Mouse (Mus musculus): ENCODE measurements at regions not wholly inside any gene's neighbourhood (a gene's known extent, or its start where the extent isn't known, plus 50 kb on each side); places are given as distances from the start of the nearest gene placed in this dataset.

DNA sequence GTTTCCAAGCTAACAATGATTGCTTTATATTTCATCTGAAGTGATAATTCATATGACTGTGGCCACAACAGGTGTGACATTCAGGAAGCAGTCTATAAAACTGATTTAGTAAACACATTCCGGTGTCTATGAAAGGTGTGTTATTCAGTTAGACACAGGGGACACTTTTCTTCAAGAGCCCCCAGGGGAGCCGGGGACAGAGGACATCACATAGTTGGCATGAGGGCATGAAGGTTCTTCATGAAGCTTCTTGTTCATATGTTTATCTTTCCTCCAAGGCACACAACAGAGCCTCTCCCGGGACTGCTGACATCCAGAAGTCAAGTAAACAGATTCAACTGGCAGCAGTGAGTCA lies 102.5 kb upstream of the Cpm start:
- ATAC-seq (ENCODE audit: insufficient number of reproducible peaks, insufficient read depth, low FRiP score, low TSS enrichment), result no peak
- 81% methylated on average over 3 of the region's 3 CpGs for WGBS
- Histone ChIP-seq H3K4me1 (peaks cover 2% of the 10 kb centered on the region; the same call in 1 of the 2 replicates), H3K36me3 (no peaks in the 10 kb centered on the region), H3K9ac (no peak overlapping the region), H3K9me3 (no peaks in the 10 kb centered on the region), H3K27me3 (no peaks in the 10 kb centered on the region), H3K4me3 (no peak overlapping the region), H3K4me2 (replicated peaks) (no peak overlapping the region), H3K27ac (no peak overlapping the region)

- Histone ChIP-seq H3K9ac (no peak overlapping the region), H3K27me3 (no peaks in the 10 kb centered on the region), H3K4me3 (no peak overlapping the region), H3K4me2 (replicated peaks) (no peak overlapping the region), H3K36me3 (no peaks in the 10 kb centered on the region), H3K9me3 (no peaks in the 10 kb centered on the region), H3K27ac (no peak overlapping the region), H3K4me1 (no peaks in the 10 kb centered on the region; the same call in 1 of the 2 replicates)
- 78% methylated on average over 16 of the region's 16 CpGs for WGBS
- no peak for ATAC-seq (ENCODE audit: insufficient number of reproducible peaks, insufficient read depth, low FRiP score, low TSS enrichment)
These were observed 103.1 kb upstream of the Cpm start for GRCm38 (mm10) chr10:117526008-117526833.

DNA sequence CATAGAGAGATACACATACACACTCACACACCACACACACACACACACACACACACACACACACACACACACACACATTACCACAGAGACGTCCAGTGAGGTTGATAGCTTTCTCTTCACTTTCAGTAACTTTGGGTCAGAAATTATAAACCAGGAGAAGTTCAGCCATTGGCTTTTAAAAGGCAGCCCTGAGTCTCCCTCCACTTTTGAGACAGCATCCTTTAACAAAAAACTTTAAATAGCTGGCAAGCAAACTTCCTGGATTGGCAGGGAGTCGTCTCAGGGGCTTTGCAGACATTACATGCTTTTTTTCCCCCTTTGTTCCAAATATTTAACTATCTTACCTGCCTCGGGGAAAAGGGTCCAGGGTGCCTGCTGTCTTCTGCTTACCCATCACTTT lies 103.7 kb upstream of the Cpm start:
- Histone ChIP-seq H3K36me3 (no peaks in the 10 kb centered on the region), H3K9me3 (no peaks in the 10 kb centered on the region), H3K27ac (no peak overlapping the region), H3K27me3 (no peaks in the 10 kb centered on the region), H3K4me1 (no peaks in the 10 kb centered on the region; the same call in 1 of the 2 replicates), H3K4me3 (no peak overlapping the region), H3K9ac (no peak overlapping the region), H3K4me2 (replicated peaks) (no peak overlapping the region)
- ATAC-seq (ENCODE audit: insufficient number of reproducible peaks, insufficient read depth, low FRiP score, low TSS enrichment), result no peak
- 45% methylated on average over 3 of the region's 3 CpGs for WGBS

DNA sequence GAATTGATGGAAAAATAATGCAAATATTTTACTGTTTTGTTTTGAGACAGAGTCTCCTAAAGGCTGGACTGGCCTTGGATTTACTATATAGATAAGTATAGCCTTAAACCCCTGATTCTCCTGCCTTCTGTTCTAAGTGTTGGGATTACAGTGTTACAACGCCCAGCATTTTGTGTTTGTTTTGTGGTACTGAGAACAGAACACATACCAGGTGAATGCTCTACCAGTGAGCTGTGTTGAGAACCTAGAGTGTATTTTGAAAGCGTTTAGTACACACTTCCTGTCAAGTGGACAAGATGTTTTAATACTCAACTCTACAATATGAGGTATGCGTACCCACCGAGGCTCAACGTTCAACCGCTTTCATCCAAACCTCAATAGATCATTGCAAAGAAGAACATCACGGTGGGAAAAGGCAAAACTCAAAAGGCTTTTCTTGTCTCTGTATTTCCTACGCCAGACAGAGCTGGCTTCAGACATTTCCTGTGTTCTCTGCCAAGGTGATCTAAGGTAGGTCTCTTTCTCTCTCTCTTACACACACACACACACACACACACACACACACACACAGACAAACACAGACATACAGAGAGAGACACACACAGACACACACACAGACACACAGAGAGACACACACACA lies 104.3 kb upstream of the Cpm start:
- Histone ChIP-seq H3K9ac (no peak overlapping the region), H3K36me3 (no peaks in the 10 kb centered on the region), H3K4me2 (replicated peaks) (no peak overlapping the region), H3K27me3 (no peaks in the 10 kb centered on the region), H3K4me1 (no peaks in the 10 kb centered on the region), H3K4me3 (no peak overlapping the region), H3K27ac (no peak overlapping the region), H3K9me3 (no peaks in the 10 kb centered on the region)
- ATAC-seq (ENCODE audit: insufficient number of reproducible peaks, insufficient read depth, low FRiP score, low TSS enrichment), result no peak
- WGBS, result 76% methylated on average over 8 of the region's 8 CpGs

DNA sequence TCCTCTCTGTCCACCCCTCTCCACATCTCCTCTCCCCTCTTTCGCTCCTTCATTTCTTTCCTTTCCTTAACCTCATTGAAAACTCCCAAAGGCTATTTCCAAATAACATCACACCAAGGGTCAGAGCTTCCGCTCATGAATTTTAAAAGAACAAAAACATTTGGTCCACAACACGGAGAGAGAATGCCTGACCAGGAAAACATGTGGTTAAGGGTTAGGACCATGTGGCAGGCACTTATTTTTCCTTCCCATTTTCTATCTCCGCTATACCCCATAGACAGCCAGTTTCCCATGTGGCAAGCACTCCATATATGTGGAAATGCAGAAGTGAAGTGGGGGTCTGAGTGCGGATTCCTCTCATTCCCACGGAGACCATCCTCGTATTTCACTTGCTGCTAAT lies 105.2 kb upstream of the Cpm start:
- no peak for ATAC-seq (ENCODE audit: insufficient number of reproducible peaks, insufficient read depth, low FRiP score, low TSS enrichment)
- Histone ChIP-seq H3K9ac (no peak overlapping the region), H3K9me3 (no peaks in the 10 kb centered on the region), H3K36me3 (no peaks in the 10 kb centered on the region), H3K4me3 (no peak overlapping the region), H3K4me1 (no peaks in the 10 kb centered on the region), H3K27ac (no peak overlapping the region), H3K4me2 (replicated peaks) (no peak overlapping the region), H3K27me3 (no peaks in the 10 kb centered on the region)
- WGBS, result 79% methylated on average over 7 of the region's 7 CpGs

DNA sequence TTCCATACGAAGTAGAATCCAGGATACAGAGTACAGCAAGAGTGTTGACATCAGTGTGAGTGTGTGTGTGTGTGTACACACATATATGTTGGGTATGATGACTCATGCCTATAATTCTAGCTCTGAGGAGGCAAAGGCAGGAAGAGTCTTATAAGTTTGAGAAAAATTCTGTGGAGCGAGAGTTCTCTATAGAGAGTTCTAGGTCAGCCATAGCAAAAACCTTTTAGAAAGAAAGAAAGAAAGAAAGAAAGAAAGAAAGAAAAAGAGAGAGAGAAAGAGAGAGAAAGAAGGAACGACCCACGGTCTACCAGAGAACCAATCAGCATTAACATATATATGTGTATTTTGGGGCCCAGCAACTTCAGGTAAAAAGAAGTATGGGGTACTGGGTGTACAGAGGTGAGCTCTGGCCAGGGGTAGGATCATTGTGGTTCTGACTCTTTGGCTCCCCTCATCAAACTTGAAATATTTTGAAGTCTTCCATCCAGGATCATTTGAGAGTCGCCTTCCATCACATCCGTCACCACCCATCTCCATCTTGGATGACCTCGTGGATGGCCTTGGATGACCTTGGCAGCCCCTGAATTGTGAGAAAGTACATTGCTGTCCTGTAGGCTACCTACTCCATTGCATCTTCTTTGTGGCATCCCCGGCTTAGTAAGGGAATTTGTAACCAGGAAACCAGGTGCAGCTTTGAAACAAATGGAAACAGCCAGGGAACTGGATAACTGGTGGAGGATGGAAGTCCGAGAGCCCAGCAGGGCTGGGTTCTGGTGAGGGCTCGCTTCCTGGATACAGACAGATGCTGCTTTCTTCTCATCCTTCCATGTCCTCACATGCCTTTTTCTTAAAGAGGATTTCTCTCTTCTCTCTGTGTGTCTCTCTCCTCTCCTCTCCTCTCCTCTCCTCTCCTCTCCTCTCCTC lies 106.1 kb upstream of the Cpm start:
- Histone ChIP-seq H3K4me1 (no peaks in the 10 kb centered on the region), H3K9ac (no peak overlapping the region), H3K9me3 (no peaks in the 10 kb centered on the region), H3K4me3 (no peak overlapping the region), H3K36me3 (no peaks in the 10 kb centered on the region), H3K4me2 (replicated peaks) (no peak overlapping the region), H3K27ac (no peak overlapping the region), H3K27me3 (no peaks in the 10 kb centered on the region)
- 88% methylated on average over 10 of the region's 10 CpGs for WGBS
- ATAC-seq (ENCODE audit: insufficient number of reproducible peaks, insufficient read depth, low FRiP score, low TSS enrichment), result no peak

DNA sequence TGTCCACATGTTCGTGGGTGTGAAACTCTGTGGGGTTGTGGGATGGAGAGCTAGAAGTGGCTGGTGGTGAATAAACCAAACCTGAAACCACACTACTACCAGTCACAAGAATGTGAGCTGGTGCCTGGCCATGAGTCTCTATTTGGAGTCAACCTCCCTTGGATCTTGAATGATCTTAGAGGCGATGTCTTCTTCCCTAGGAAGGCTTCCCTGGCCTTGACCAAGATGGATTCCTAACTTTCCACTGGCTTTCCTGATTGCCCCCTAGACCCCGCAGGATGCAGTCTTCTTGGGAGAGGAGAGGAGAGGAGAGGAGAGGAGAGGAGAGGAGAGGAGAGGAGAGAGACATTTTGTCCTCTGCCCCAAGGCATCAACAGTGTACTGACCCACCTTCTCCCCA lies 106.9 kb upstream of the Cpm start:
- H3K9ac ChIP-seq, result no peak overlapping the region
- peaks cover 4% of the 10 kb centered on the region for H3K4me1 ChIP-seq
- H3K9me3 ChIP-seq, result no peaks in the 10 kb centered on the region
- no peaks in the 10 kb centered on the region for H3K27me3 ChIP-seq
- H3K36me3 ChIP-seq, result no peaks in the 10 kb centered on the region
- H3K27ac ChIP-seq, result no peak overlapping the region
- H3K4me3 ChIP-seq, result no peak overlapping the region
- no peak for ATAC-seq (ENCODE audit: insufficient number of reproducible peaks, insufficient read depth, low FRiP score, low TSS enrichment)
- WGBS, result 84% methylated on average over 3 of the region's 3 CpGs
- no peak overlapping the region for H3K4me2 ChIP-seq (replicated peaks)

DNA sequence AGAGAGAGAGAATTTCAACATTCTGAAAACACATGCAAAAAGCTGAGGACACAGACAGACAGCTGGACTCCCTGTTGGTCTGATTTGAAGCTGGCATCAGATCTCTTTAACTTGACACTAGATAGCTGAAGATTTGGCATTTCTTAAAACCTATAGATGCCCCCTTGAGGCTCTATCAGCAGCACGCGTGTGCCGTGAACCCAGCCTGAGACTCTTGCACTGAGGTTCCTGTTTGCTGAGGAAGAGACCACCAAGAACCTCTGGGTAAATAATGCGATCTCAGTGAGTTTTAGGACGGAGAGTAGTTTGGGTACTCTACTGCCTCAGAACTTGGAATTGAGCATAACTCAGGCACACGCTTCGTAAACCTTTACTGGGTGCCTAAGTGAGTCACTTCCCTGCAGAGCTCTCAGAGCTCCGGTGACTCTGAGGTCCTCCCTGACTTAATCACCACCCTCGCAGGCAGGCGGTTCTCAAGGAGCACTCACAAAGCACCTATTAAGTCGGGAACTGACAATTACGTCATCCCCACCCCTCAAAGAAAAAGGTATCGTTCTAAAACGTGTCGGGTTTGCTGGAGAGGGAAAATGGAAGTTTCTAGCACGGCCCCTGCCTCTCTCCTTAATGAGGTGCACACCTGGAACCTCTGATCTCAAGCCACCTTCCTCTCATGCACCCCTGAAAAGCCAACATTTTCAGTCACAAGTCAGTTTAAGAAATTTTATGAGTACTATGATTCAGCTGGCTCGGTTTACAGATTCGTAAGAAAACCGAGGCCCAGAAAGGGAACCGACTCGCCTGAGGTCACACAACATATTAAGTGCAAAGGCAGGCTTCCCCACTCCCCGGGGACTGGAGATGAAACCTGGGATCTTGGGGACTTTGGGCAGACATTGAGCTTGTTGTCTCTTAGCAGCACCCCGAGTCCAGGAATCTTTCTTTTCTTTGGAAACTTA lies 107.7 kb upstream of the Cpm start:
- no peak overlapping the region for H3K4me3 ChIP-seq
- no peak overlapping the region for H3K9ac ChIP-seq
- 62% methylated on average over 23 of the region's 23 CpGs for WGBS
- H3K27ac ChIP-seq, result no peak overlapping the region
- no peak overlapping the region for H3K4me2 ChIP-seq (replicated peaks)
- peaks cover 6% of the 10 kb centered on the region for H3K4me1 ChIP-seq
- H3K36me3 ChIP-seq, result no peaks in the 10 kb centered on the region
- H3K9me3 ChIP-seq, result no peaks in the 10 kb centered on the region
- ATAC-seq (ENCODE audit: insufficient number of reproducible peaks, insufficient read depth, low FRiP score, low TSS enrichment), result no peak
- no peaks in the 10 kb centered on the region for H3K27me3 ChIP-seq

GRCm38 (mm10) chr10:117520536-117521314 lies 108.6 kb upstream of the Cpm start:
- peaks cover 6% of the 10 kb centered on the region for H3K4me1 ChIP-seq
- ATAC-seq (ENCODE audit: insufficient number of reproducible peaks, insufficient read depth, low FRiP score, low TSS enrichment), result no peak
- no peak overlapping the region for H3K9ac ChIP-seq
- H3K36me3 ChIP-seq, result no peaks in the 10 kb centered on the region
- WGBS, result 81% methylated on average over 8 of the region's 8 CpGs
- no peak overlapping the region for H3K27ac ChIP-seq
- H3K4me3 ChIP-seq, result no peak overlapping the region
- H3K9me3 ChIP-seq, result no peaks in the 10 kb centered on the region
- no peaks in the 10 kb centered on the region for H3K27me3 ChIP-seq
- H3K4me2 ChIP-seq (replicated peaks), result no peak overlapping the region

- ATAC-seq (ENCODE audit: insufficient number of reproducible peaks, insufficient read depth, low FRiP score, low TSS enrichment), result no peak
- WGBS, result 29% methylated on average over 8 of the region's 8 CpGs
- Histone ChIP-seq H3K9ac (no peak overlapping the region), H3K4me3 (no peak overlapping the region), H3K27ac (no peak overlapping the region), H3K9me3 (no peaks in the 10 kb centered on the region), H3K27me3 (no peaks in the 10 kb centered on the region), H3K36me3 (no peaks in the 10 kb centered on the region), H3K4me1 (peaks cover 6% of the 10 kb centered on the region), H3K4me2 (replicated peaks) (no peak overlapping the region)
These were observed 109.4 kb upstream of the Cpm start for GRCm38 (mm10) chr10:117519670-117520535.

All from embryonic facial prominence, embryonic 12.5 days (tissue).